Mouse (Mus musculus) forebrain, embryonic 15.5 days (tissue): Measurements from ENCODE around the gene Olfr464. TPM values are rescaled to one million over a fixed set of nuclear protein-coding genes. Genes with fewer than 3 reads are reported as not detected.
"Not testable (repeated sequence)": the region's sequence is repeated elsewhere in the genome, so short reads cannot be mapped to it uniquely, and the experiment has no call there.

Source experiments
- ATAC-seq: fragments of 200-750 bp; cut with Nextera tagmentation; replicated peaks from 2 replicates; pipeline ENCODE4 v1.8.0; 2017; ENCODE audit warnings: mild to moderate bottlenecking, moderate TSS enrichment, moderate library complexity
- H3K27ac ChIP-seq: fragments of 300-500 bp; sonication (generic); replicated peaks from 2 replicates; pipeline ENCODE4 v1.5.1; 2015; ENCODE audit warnings: mild to moderate bottlenecking, inconsistent platforms
- H3K27me3 ChIP-seq: fragments of 300-500 bp; sonication (generic); 2 replicates; pipeline ENCODE4 v1.6.1; 2015; ENCODE audit warnings: inconsistent platforms
- H3K36me3 ChIP-seq: fragments of 300-500 bp; sonication (generic); 2 replicates; pipeline ENCODE4 v1.6.1; 2015; ENCODE audit warnings: mild to moderate bottlenecking, inconsistent platforms
- H3K4me1 ChIP-seq: fragments of 300-500 bp; sonication (generic); 2 replicates; pipeline ENCODE4 v1.6.1; 2015; ENCODE audit warnings: inconsistent platforms
- H3K4me2 ChIP-seq: fragments of 300-500 bp; sonication (generic); replicated peaks from 2 replicates; pipeline ENCODE4 v1.6.1; 2015; ENCODE audit warnings: mild to moderate bottlenecking, inconsistent platforms
- H3K4me3 ChIP-seq: fragments of 300-500 bp; sonication (generic); 2 replicates; pipeline ENCODE4 v1.5.1; 2015; ENCODE audit warnings: mild to moderate bottlenecking, inconsistent platforms
- H3K9ac ChIP-seq: fragments of 300-500 bp; sonication (generic); replicated peaks from 2 replicates; pipeline ENCODE4 v1.6.1; 2015; ENCODE audit warnings: mild to moderate bottlenecking, inconsistent platforms
- H3K9me3 ChIP-seq: fragments of 300-500 bp; sonication (generic); 2 replicates; pipeline ENCODE4 v1.6.1; 2016; ENCODE audit warnings: inconsistent platforms
- WGBS: fragments of 180-500 bp; shearing (Covaris S2); methylation state at CpG from one replicate; pipeline ENCODE4 v1.1.7; 2015; ENCODE audit warnings: mixed read lengths; 5-methylcytosine and 5-hydroxymethylcytosine counted together
- polyA plus RNA-seq: library from polyadenylated mRNA; unstranded; fragments of >200 nt; fragmentation: Nextera tagmentation; extraction: Ambion mirVana; gene quantifications from 2 replicates; pipeline ENCODE4 v1.2.1, GENCODE M21; 2015

The Olfr464 gene
- polyA plus RNA-seq, 1 experiment from 2014 or later, result not detected

DNA sequence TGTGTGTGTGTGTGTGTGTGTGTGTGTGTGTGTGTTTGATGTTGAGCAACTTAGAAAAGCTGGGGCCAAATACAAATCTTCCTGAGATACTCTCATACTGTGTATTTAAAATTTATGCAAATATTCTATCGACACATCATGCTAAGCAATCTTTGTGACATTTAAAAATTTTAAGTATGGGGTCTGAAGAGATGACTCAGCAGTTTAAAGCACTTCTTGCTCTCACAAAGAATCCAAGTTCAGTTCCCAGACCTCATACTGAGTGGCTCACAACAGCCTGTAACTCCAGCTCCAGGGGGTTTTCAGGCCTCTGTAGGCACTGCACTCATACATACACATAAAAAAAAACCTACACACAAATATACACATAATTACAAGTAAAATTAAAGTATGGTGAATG, 4.8 kb downstream of the Olfr464 start:
- H3K9me3 ChIP-seq, result no peaks in the 10 kb centered on the region
- 90% methylated on average over 1 of the region's 1 CpGs for WGBS
- H3K4me2 ChIP-seq, result no peak overlapping the region
- H3K36me3 ChIP-seq, result no peaks in the 10 kb centered on the region
- H3K4me1 ChIP-seq, result no peaks in the 10 kb centered on the region
- no peak overlapping the region for H3K27ac ChIP-seq
- no peak for ATAC-seq
- H3K27me3 ChIP-seq, result no peaks in the 10 kb centered on the region
- no peak overlapping the region for H3K4me3 ChIP-seq
- no peak overlapping the region for H3K9ac ChIP-seq

GRCm38 (mm10) chr11:87904331-87904730, 16.4 kb downstream of the Olfr464 start:
- ATAC-seq, result no peak
- Histone ChIP-seq H3K27me3 (no peaks in the 10 kb centered on the region), H3K4me1 (no peaks in the 10 kb centered on the region), H3K27ac (no peak overlapping the region), H3K9ac (no peak overlapping the region), H3K4me2 (no peak overlapping the region), H3K36me3 (no peaks in the 10 kb centered on the region), H3K4me3 (no peak overlapping the region), H3K9me3 (no peaks in the 10 kb centered on the region)
- 81% methylated on average over 3 of the region's 3 CpGs for WGBS

DNA sequence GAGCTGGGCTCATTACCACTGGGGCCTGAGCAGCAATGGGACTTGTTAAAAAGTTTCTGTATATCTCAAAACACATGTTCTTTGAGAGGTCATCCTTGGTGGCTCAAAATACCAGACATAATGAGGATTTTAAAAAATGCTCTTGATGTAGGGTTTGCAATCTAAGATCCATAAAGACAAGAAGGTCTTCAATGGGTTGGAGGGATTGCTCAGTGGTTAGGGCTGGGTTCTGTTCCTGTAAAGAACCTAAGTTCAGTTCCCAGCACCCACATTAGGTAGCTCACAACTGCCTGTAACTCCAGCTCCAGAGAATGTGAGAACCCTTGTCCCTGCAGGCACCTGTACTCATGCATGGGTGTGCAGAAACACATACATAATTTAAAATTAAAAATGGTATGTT, 23.5 kb downstream of the Olfr464 start, which contains the start of gene Olfr463:
TSS of gene Olfr463 (minus strand) at position 101 of the 400 bp plus-strand sequence.
- Histone ChIP-seq H3K27ac (no peak within 1 kb of the TSS), H3K27me3 (no peaks in the 10 kb centered on the region), H3K4me3 (no peak within 1 kb of the TSS), H3K9me3 (no peaks in the 10 kb centered on the region), H3K9ac (no peak within 1 kb of the TSS), H3K36me3 (no peaks in the 10 kb centered on the region), H3K4me1 (no peaks in the 10 kb centered on the region), H3K4me2 (no peak within 1 kb of the TSS)
- ATAC-seq, result no peak

DNA sequence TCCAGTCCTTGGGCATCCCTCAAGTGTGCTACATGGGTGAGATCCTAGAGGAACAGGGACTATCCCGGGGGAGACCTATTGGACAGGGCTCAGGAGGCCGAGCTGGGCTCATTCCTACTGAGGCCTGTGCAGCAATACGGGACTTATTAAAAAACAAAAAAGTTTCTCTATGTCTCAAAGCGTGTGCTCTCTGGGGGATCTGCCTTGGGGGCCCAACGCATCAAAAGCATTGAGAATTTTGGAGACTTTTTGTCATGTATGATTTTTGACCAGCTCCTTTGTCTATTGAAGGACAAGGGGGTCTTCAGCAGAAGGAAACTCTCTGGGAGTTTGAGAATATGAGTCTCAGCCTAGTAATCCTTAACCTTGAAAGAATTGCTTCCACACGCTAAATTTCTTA, 28.6 kb downstream of the Olfr464 start, which contains the start of gene Olfr462:
TSS of gene Olfr462 (minus strand) at position 101 of the 400 bp plus-strand sequence.
- Histone ChIP-seq H3K4me3 (no peak within 1 kb of the TSS), H3K9me3 (no peaks in the 10 kb centered on the region), H3K4me2 (no peak within 1 kb of the TSS), H3K4me1 (no peaks in the 10 kb centered on the region), H3K9ac (no peak within 1 kb of the TSS), H3K36me3 (no peaks in the 10 kb centered on the region), H3K27me3 (no peaks in the 10 kb centered on the region), H3K27ac (no peak within 1 kb of the TSS)
- no peak for ATAC-seq
- 93% methylated on average over 6 of the region's 6 CpGs for WGBS

DNA sequence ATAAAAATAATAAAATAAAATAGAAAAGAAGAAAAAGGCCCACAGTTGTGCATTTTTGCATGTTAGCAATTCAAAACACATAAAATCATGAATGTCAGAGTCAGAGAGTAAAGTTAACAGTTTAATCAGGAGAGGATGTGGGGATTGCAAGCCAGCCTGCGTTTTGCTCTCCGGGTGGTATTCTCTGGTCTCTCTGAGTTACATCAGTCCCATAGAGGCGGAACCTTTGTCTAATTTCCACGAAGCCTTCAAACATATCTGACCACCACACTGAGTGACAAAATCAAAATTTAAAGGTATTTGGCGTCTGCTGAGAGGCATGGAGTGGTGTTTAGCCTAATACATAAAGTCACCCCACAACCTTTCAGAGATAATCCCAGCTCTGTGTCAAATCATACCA, 35.9 kb downstream of the Olfr464 start:
- WGBS, result 83% methylated on average over 5 of the region's 5 CpGs
- Histone ChIP-seq H3K4me1 (no peaks in the 10 kb centered on the region), H3K27me3 (peaks cover 3% of the 10 kb centered on the region; the same call in 1 of the 2 replicates), H3K36me3 (no peaks in the 10 kb centered on the region), H3K27ac (no peak overlapping the region), H3K9ac (no peak overlapping the region), H3K4me2 (no peak overlapping the region), H3K4me3 (no peak overlapping the region), H3K9me3 (no peaks in the 10 kb centered on the region)
- ATAC-seq, result no peak

DNA sequence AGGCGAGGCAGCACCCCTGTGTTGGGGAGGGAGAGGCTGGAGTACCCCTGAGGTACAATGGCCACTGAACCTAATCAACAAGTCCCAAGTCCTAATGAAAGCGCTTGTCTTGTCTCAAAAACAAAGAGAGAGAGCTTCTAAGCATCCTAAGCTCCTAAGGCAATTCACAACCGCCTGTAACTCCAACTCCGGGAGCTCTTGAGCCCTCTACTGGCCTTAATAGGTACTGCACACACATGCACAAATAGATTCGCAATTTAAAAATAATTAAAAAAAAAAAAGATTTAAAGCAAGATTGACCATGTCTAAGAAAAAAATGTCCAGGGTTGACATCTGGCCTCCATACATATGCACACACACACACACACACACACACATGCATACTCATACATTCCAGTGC, 37.3 kb downstream of the Olfr464 start:
- H3K4me3 ChIP-seq, result no peak overlapping the region
- H3K4me1 ChIP-seq, result no peaks in the 10 kb centered on the region
- H3K36me3 ChIP-seq, result no peaks in the 10 kb centered on the region
- no peak overlapping the region for H3K9ac ChIP-seq
- no peak overlapping the region for H3K4me2 ChIP-seq
- no peak overlapping the region for H3K27ac ChIP-seq
- no peak for ATAC-seq
- 42% methylated on average over 5 of the region's 5 CpGs for WGBS
- peaks cover 3% of the 10 kb centered on the region; the same call in 1 of the 2 replicates for H3K27me3 ChIP-seq
- H3K9me3 ChIP-seq, result no peaks in the 10 kb centered on the region

DNA sequence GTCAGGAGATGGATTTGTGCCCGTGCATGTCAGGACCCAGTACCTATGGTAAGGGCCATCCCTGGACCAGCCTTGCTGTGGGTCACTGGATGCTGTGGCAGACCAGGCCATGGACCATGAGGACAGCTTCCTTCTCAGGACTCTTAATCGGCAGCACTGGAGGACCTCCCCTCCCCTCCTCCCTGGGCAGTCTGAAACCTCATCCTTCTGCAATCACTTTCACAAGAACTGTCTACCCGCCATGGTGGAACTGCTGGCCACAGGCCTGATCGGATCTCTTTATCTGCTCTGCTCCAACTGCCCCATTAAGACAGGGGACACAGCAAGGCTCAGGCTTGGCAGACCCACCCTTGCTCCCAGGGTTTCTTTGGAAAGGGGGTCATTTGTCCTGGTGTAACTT, 39.1 kb downstream of the Olfr464 start:
- WGBS, result 79% methylated on average over 4 of the region's 4 CpGs
- ATAC-seq, result no peak

GRCm38 (mm10) chr11:87879826-87880225, 40.9 kb downstream of the Olfr464 start:
- H3K36me3 ChIP-seq, result no peaks in the 10 kb centered on the region
- WGBS, result 65% methylated on average over 9 of the region's 9 CpGs
- no peak overlapping the region for H3K27ac ChIP-seq
- H3K27me3 ChIP-seq, result no peaks in the 10 kb centered on the region
- no peak overlapping the region for H3K4me2 ChIP-seq
- ATAC-seq, result no peak
- H3K4me1 ChIP-seq, result no peaks in the 10 kb centered on the region
- H3K4me3 ChIP-seq, result no peak overlapping the region
- no peaks in the 10 kb centered on the region for H3K9me3 ChIP-seq
- H3K9ac ChIP-seq, result no peak overlapping the region

More for the DNA sequence above, 39.1 kb downstream of the Olfr464 start:
- Histone ChIP-seq H3K27ac (no peak overlapping the region), H3K4me3 (no peak overlapping the region), H3K9me3 (no peaks in the 10 kb centered on the region), H3K4me1 (no peaks in the 10 kb centered on the region), H3K36me3 (no peaks in the 10 kb centered on the region), H3K9ac (no peak overlapping the region), H3K27me3 (peaks cover 3% of the 10 kb centered on the region; the same call in 1 of the 2 replicates), H3K4me2 (no peak overlapping the region)

DNA sequence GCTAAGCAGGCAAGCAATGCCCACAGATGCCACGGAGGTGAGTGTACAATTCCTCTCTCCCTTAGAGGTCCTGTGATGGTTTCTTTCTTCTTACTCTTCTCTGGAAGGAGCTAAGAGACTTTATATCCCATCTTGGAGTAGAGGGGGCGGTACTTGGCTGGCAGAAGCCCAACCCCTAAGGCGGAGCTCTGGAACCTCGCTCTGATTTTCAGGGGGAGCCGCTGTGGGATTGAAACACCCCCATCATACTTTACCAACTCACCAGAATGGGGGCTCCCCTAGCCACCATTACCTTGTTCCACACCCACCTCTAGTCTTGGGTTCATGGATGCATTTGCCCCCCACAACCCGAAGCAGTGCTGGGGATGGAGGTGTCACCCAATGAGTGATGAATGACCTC, 45.3 kb downstream of the Olfr464 start, which contains the start of gene Epx:
TSS of gene Epx (minus strand) at position 101 of the 400 bp plus-strand sequence.
- Histone ChIP-seq H3K4me3 (no peak within 1 kb of the TSS), H3K9ac (no peak within 1 kb of the TSS), H3K4me2 (no peak within 1 kb of the TSS), H3K4me1 (no peaks in the 10 kb centered on the region), H3K36me3 (no peaks in the 10 kb centered on the region), H3K27ac (no peak within 1 kb of the TSS), H3K9me3 (no peaks in the 10 kb centered on the region), H3K27me3 (no peaks in the 10 kb centered on the region)
- 79% methylated on average over 6 of the region's 6 CpGs for WGBS
- ATAC-seq, result no peak

DNA sequence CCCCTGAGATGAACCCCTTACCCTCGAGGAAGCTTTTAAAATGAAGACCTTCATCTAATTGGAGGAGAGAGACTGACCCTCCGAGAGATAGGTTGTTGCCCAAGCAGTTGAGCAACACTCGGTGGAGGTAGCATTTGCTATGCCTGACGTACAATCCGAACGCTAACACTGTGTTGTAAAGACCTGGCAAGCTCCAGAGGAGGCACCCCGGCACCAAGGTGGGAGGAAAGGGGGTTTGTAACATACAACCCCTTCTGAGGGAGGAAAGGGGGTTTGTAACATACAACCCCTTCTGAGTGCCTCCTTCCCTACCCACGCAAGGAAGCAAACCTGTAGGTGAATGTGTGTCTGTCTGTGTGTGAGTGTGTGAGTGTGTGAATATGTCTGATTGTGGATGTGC, 49.0 kb downstream of the Olfr464 start:
- no peak overlapping the region for H3K4me2 ChIP-seq
- no peaks in the 10 kb centered on the region for H3K27me3 ChIP-seq
- no peaks in the 10 kb centered on the region for H3K4me1 ChIP-seq
- no peaks in the 10 kb centered on the region for H3K9me3 ChIP-seq
- H3K36me3 ChIP-seq, result no peaks in the 10 kb centered on the region
- WGBS, result 34% methylated on average over 8 of the region's 8 CpGs
- no peak overlapping the region for H3K9ac ChIP-seq
- ATAC-seq, result no peak
- no peak overlapping the region for H3K4me3 ChIP-seq
- H3K27ac ChIP-seq, result no peak overlapping the region

GRCm38 (mm10) chr11:87870096-87870495, 50.7 kb downstream of the Olfr464 start:
- no peak overlapping the region for H3K9ac ChIP-seq
- H3K27me3 ChIP-seq, result no peaks in the 10 kb centered on the region
- no peaks in the 10 kb centered on the region for H3K36me3 ChIP-seq
- no peaks in the 10 kb centered on the region for H3K4me1 ChIP-seq
- no peak overlapping the region for H3K4me3 ChIP-seq
- H3K9me3 ChIP-seq, result no peaks in the 10 kb centered on the region
- no peak for ATAC-seq
- no peak overlapping the region for H3K4me2 ChIP-seq
- H3K27ac ChIP-seq, result no peak overlapping the region
- 80% methylated on average over 2 of the region's 2 CpGs for WGBS

DNA sequence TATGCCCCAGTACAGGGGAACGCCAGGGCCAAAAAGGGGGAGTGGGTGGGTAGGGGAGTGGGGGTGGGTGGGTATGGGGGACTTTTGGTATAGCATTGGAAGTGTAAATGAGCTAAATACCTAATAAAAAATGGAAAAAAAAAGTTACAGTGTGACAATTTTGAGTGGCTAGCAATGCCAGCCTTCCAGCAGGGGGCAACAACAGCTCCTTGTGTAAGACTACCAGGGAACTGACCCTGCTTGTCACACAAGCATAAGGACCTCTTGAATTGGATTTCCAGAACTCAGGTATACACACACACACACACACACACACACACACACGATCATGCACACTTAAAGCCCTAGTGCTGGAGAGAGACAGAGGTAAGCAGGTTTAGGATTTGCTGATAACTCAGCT, 53.9 kb downstream of the Olfr464 start:
- 93% methylated on average over 1 of the region's 2 CpGs for WGBS
- H3K27me3 ChIP-seq, H3K9ac ChIP-seq, ATAC-seq, H3K27ac ChIP-seq, H3K36me3 ChIP-seq, H3K4me2 ChIP-seq, H3K4me1 ChIP-seq, H3K4me3 ChIP-seq, H3K9me3 ChIP-seq: not testable (repeated sequence)
